Mouse (Mus musculus) cerebellum, postnatal 36 days (tissue): Measurements from ENCODE around the gene Atp6v1f.

Experiments used
- DNase-seq, 2 experiments: peaks; one replicate each; pipeline ENCODE4 v3.0.0; 2021 to 2022; ENCODE audit warnings: mixed read lengths in 2 of 2

Atp6v1f gene

DNA sequence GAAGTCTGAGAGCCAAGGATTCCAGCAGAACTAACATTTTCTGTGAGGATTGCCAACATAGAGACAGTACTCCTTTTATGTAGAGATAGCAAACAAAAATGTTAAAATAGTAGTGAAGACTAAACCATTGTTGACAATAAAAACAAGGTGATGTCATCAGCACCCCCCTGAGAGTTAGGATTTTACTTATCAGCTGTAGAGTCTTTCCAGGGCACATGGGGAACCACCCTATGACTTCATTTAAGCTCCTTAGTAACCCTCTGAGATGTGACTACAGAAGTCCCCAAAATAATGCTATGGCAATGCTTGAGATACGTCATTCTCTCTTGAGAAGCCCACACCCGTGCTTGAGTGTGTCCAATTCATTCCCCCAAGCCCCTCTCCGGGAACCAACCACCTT lies 4.1 kb upstream of the Atp6v1f start:
- DNase-seq, result no peak

DNA sequence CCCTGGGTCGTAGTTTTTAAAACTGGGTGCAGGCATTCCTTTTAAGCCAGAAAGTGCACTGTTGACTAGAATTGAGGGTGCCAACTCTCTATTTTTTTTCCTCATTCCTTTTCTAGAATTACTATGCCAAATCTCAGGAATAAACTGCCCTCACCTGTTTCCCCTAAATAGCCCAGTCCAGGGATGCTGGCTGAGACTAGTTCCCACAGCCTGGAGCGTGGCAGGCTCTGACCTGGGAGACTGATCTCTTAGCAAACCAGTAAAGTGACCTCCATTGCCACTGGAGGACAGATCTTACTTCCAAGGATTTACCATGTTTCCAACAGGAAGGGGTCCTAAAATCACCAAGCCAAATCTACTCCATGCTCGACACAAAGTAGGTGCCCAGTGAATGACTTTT lies 1.3 kb downstream of the Atp6v1f start:
- DNase-seq, result no peak

DNA sequence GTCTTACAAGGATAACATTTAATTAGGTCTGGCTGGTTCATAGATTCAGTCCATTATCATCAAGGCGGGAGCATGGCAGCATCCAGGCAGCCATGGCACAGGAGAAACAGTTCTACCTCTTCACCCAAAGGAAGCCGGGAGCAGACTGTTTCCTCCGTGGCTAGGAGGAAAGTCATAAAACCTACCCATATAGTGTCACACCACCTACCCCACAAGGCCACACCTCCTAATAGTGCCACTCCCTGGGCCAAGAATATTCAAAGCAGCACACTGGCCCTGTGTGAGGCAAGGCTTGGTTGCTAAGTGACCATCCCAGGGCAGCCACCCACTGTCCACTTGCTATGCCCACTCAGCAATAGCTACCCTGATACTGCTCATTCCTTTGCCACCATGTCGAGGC lies 3.6 kb downstream of the Atp6v1f start, which contains the start of gene Atp6v1fnb:
Gene Atp6v1fnb (plus strand): TSS at position 301 of the 400 bp plus-strand sequence.
- DNase-seq, result no peak

DNA sequence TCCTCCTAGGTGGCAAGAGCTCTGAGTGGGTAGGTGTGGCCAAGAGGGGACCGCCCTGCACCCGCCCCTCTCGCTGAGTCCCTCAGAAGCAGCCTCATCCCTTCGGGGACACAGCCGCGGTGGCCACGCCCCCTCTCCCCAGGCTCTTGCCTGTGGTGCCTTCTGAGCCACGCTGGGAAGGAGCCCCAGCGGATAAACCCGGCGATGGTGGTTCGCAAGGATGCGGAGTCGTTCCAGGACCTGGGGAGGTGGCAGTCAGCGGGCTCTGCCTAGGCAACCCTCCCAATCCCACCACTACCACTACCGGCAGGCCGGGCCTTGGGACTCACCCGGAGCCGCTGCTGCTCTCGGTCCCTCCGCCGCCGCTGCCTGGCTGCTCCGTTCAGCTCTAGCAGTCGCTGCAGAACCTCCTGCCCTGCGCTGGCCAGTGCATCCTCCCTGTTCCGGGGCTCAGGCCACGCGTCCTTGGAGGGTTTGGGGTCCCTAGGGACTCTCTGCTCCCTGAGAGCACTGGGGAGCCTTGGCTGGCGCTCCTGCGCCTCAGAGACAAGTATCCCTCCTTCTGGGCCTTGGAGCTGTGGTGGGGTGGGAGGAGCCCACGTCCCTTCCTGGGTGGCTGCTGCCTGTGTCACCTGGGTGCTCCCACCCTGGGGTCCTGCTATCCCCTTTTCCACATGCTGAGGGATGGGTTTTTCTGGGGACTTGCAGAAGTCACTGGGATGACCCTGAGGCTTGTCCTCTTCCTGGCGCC lies 6.6 kb downstream of the Atp6v1f start:
- peak; percentile 34 to 56 for DNase-seq

DNA sequence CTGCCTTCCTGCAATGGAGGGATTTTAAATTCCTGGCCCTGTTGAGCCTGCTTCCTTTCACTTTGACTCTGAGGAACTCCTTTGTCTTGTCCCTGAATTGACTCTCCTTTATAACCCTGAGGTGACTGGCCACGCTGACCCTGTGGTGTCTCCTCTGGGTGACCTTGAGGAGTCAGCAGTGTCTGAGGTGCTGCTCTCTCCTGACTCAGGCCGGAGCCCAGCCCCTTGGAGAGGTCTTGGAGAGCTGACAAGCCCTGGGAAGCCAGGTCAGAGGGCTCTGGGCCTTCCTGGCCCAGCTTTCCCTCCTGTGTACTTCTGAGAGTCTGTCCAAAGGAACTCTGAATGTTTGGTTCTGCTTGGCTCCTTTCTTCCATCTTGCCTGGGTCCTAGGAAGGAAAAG lies 7.2 kb downstream of the Atp6v1f start:
- DNase-seq, result no peak

DNA sequence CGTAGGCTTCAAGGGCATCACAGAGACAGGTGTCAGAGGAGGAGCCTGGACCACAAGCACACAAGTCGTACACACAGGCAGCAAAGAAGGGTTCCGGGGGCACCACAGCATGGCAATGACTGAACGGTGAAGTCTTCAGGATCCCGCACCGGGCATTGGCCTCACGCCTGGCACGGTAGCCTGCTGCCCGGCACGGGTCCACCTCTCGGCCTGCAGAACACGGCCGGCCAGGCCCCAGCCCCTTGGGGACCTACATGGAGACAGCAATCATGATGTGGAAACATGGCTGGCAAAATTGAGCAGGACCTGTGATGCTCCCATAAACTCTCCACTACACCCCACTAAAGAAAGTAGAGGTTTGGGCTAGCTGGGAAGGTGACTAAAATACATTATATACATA lies 15.2 kb downstream of the Atp6v1f start:
- no peak for DNase-seq

DNA sequence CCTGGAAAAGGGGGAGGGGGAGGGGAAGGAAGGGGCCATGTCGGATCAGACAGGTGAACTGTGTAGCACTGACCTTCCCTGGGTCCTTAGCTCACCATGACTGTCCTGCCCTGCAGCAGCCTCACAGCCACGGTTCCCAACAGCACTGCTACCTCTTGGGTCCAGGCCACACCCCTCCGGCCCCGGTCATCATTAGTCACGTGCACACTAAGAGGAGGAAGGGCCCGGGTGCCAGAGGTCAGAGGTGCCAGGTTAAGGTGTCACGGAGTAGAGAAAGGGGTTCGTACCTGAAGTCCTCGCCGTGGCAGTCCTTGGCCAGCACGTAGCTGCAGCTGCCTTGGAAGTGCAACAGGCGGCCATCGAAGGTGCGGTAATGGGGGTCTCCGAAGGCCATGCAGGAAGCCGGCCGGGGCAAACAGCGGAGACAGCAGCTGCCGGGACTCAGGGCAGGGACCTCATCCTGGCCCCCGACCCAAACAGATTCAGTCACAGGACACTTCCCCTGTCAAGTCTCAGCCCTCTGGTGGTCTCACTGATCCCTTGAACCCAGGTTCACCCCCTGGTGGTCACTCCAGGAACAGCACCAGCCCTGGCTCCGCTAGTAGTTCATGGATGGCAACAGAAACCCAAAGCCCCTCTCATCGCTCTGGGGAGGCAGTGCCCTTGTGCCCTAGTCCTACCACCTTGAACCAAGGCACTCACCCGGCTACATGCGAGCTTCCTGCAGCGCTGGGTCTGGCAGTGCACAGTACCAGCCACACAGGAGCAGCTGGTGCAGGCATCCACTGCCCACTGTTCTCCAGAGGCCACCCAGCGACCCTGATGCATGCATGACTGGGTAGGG lies 17.4 kb downstream of the Atp6v1f start:
- DNase-seq, result peak; percentile 65 to 70

DNA sequence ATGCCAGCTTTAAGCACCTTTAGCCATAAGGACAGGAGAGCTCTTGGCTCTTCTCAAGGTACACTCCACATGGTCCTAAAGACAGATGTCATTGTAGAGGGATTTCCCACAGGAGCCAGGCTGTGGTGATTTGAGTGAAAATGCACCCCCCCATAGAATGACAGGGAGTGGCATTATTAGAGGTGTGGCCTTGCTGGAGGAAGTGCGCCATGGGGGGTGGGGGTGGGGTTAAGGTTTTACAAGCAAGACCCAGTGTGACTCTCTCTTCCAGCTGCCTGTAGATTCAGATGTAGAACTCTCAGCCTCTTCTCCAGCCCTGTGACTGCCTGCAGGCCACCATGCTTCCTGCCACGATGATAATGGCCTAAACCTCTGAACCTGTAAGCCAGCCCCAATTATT lies 18.4 kb downstream of the Atp6v1f start:
- DNase-seq, result no peak

DNA sequence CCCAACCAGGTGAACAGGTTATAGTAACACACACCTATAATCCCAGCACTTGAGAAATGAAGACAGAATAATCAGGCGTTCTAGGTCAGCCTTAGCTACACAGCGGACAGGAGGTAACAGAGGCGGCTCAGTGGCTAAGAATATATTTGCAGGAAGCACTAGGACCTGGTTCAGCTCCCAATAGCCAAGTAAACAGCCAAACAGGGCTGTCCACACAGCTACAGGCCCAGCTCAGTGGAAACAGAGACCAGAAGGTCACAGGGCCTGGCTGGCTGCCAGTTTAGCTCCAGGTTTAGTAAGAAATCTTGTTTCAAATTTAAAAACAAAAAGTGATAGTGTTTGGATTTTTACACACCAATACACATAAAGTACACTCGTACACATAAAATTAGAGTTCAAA lies 26.6 kb downstream of the Atp6v1f start:
- DNase-seq, result no peak

DNA sequence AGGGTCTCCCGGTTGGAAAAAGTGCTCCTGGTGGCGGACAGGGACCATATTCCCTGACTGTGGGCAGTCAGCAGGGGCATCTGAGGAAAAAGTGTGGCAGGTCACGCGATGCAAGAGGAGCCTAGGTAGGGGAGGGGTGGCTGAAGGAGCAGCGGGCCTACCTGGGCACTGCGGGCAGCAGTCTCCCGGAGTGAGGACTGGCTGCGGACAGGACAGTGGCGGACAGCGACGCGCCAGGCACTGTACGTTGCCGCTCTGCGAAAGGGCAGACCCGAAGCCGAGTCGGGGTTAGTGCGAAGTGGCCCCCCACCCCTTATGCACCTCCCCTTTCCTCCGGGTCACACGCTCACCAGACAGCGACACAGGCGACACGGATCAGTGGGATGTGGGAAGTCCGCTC lies 28.8 kb downstream of the Atp6v1f start:
- DNase-seq, result no peak

DNA sequence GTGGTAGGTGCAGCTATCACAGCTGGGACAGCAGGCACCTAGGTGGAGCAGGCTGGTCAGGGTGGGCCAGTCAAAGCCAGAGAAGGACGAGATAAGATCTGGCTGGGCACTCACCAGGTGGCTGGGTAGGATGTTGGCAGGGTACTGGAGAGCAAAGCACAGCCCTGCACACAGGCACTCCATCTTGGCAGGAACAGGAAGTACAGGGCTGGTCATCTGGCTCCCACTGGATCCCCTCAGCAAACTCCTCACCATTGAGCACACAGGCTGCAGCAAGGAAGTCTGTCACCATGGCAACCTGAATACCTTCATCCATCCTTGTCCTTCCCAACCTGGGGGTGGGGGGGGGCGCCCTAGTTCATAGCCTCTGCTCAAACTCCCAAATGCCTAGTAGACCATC lies 30.3 kb downstream of the Atp6v1f start:
- no peak for DNase-seq

DNA sequence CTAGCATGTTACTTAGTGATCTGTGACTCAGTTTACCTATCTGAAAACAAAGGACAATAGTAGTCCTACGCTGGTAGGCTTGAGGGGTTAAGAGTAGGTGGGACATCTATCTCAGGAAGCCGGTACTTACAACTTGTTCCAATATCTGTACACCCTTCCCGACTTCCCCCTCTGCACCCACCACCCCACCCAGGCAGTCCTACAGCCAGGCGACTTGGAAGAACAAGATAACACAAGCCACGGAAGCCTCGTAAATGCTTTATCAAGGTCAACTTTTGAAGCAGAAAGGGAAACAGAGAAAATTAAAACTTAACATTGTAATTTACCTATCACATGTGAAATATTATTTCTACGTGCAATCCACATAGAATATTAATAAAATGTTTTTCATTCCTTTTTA lies 32.7 kb downstream of the Atp6v1f start:
- no peak for DNase-seq

DNA sequence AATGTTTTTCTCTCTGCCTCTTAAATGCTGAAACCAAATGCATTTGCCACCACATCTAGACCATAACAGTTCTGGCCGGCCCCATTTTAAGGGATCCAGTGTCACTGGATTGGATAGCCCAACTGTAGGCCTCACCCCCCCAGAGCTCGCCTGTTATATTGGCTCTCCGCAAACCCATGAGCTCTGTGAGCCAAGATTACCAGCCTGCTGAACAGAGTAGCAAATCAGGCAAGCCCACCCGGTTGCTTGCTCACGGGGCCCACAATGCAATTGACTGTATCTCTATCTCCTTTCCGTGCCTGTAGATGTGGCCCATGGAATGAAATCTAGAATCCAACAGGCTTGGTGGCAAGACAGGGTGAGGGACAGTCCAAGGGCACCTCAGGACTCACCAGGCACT lies 33.3 kb downstream of the Atp6v1f start:
- no peak for DNase-seq

DNA sequence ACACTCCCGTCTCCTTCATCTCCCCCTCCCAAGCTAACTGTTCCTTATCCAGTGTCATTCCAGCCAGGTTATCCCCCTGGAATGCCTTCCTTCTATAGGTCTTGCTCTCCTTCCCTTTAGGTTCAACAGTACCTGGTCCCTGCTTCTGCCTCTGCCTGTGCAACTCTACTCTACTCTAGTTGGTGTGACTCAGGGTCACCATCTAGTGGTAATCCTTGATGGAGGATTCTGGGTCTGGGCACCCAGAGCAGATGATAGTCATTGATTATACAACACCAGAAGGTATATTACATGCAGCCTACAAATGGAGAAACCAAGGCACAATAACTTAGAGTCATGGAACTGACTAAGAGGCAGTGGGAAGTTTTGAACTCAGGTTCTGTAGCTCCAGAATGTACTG lies 34.1 kb downstream of the Atp6v1f start:
- DNase-seq, result no peak

DNA sequence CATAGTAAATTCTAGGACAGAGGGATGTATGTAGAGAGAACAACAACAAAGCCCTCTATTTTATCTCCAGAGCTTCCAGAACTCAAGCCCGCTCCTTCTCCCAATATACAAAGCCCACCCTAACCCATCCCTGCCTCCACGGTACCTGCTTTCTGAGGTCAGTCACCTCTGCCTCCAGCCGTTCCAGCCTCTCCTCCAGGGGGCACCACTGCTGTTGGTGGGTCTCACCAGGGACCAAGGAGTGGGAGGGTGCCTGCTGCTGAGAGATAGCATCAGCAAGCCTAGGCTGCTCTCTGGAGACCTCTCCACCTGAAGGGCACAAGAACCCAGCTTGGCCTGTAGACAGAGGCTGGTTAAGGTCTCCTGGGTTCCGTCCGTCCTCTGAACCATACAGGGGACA lies 38.0 kb downstream of the Atp6v1f start:
- DNase-seq, result no peak

DNA sequence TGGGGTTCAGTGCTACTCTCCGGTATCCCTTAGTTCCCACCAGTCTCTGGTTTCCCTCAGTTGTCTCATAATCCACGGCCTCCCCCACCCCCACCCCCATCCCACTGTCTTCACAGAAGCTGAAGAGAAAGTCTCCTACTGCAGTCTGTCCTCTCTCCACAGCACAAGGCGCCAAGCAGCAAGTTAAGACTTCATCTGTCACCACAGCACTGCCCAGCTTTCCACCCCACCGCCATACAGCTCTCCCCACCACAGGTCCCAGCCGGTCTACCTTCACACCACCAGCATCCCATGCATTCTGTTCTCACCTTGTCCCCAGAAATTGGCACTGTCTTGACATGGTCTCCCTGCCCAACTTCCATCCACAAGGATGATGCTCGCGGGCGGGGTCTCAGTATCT lies 39.3 kb downstream of the Atp6v1f start:
- no peak for DNase-seq

DNA sequence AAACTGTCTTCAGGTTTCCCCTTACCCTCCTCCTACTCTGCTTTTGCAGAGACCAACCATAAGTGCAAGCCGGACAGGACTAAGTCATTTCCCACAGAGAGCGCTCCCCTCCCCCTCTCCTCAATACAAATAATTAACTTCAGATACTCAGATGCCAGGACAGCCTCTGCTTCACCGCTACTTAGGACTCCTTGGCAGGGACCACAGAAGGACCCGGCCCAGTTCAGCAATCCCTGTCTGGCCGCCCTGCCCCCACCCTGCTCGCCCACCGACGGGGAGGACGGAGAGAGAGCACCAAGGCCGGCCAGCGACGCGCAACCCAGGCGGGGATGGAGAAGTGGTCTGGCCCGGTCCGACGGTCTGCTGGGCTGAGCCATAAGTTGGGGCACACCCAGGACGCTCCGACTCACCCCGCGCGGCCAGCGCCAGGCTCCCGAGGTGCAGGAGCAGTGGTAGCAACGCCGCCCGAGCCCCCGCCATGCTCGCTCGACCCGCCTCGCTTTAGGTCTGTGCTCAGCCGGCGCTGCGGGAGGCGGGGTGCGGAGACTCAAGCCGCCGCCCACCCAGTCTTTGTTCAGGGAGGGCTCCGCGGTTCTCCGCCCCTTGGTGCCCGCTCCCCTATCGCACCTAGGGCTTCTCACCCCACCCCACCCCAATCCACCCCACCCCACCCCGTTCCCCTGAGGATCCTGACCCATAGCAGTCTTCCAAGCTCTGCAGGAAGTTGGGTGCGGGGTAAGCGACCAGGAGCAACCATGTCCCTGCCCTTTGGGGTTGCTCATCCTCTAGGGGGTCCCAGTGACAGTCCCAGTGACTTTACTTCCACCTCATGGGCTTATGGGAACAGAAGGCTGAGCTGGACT lies 40.2 kb downstream of the Atp6v1f start, which contains the start of gene Kcp:
Gene Kcp (minus strand): TSS at position 506 of the 863 bp plus-strand sequence.
- DNase-seq, result no peak

DNA sequence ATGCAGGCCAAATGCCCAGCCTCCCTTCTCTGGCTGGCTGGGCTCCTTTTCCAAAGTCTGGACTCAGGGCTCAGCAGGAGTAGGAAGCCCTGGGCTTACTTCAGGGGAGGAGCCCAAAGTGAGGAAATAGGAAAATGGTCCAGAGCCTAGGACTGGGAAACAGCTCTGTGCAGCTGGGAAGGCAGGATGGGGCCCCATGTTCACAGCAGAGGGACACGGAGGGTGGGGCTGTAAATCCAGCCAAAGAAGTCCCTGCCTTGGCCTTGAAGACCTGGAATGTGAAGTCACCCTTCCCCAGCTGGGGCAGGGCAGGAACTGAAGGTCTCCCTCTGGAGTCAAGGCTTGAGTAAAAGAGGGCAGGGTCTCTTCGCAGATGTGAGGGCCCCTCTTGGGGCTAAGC lies 41.6 kb downstream of the Atp6v1f start:
- no peak for DNase-seq

DNA sequence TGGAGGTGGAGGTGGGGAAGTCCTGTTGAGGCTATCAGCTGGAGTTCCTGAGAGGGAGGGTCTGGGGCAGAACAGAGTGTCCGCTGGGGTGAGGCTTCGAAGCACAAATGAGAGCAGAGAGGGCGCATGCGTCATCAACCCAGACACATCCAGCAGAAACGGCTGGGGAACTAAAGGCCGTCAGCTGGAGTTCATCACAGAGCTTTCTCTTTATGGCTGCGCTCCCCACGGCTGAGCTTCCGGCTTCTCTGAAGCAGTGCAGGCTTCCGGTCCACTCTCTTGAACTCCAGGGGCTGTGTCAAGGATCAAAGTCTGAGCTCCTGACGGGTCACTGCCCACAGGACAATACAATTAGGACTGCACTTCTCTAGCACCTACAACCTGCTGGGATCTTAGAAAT lies 45.8 kb downstream of the Atp6v1f start:
- no peak for DNase-seq

DNA sequence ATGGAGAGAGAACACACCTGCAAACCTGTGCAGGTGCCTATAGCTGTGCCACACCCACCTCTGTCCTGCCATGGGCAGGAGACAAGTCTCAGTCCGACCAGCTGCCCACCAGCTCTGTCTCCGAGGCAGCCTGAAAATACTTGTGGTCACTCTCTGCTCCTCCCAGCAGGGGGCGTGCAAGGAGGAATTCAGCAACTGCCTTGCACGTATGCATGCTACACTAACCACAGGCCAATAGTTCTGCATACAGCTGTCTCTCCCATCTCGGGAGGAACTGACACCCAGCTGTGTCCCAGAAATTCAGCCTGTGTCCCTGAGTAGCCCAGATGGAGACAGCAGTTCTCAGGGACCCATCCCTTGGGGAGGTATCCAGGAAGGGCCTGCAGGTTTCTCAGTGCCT lies 49.6 kb downstream of the Atp6v1f start:
- DNase-seq, result peak; percentile 22 to 26
